Mouse (Mus musculus) layer of hippocampus, adult 2 months (tissue): ENCODE data around the gene Wdr35. TPM values are rescaled to one million over a fixed set of nuclear protein-coding genes. Genes with fewer than 3 reads are reported as not detected.

Experiments
- DNase-seq, 2 experiments: peaks; one replicate each; pipeline ENCODE4 v3.0.0; 2022; ENCODE audit warnings: low spot score in 2 of 2
- H3K27ac ChIP-seq: fragments of 200-600 bp; 2 replicates; pipeline ENCODE4 v1.8.1; 2022
- H3K4me3 ChIP-seq: fragments of 200-600 bp; 2 replicates; pipeline ENCODE4 v1.8.1; 2022; ENCODE audit warnings: mild to moderate bottlenecking
- CTCF ChIP-seq: fragments of 200-600 bp; conservative IDR thresholded peaks from 2 replicates; pipeline ENCODE4 v1.8.1; 2022; ENCODE audit warnings: antibody characterized with exemption, mild to moderate bottlenecking, moderate library complexity
- total RNA-seq, 2 experiments: library from RNA; stranded (reverse); gene quantifications; 2 replicates each; pipeline ENCODE4 v1.2.3; 2021

Gene Wdr35
- total RNA-seq, 2 experiments from 2014 or later = 36.7 to 49.3 TPM

- H3K27ac ChIP-seq = no peak overlapping the region
- TF ChIP-seq CTCF = no peak
- H3K4me3 ChIP-seq = no peak overlapping the region
- no peak for DNase-seq
Observed at GRCm38 (mm10) chr12:8953136-8953535, 20.6 kb upstream of the Wdr35 start.

- TF ChIP-seq CTCF = no peak
- no peak overlapping the region for H3K27ac ChIP-seq
- no peak for DNase-seq
- no peak overlapping the region for H3K4me3 ChIP-seq
Observed at GRCm38 (mm10) chr12:8954161-8954561, 19.5 kb upstream of the Wdr35 start.

- no peak overlapping the region for H3K4me3 ChIP-seq
- no peak overlapping the region for H3K27ac ChIP-seq
- no peak for TF ChIP-seq CTCF
- DNase-seq = no peak
Observed at GRCm38 (mm10) chr12:8961607-8962316, 11.9 kb upstream of the Wdr35 start.

- no peak for DNase-seq
- H3K27ac ChIP-seq = no peak overlapping the region
- no peak overlapping the region for H3K4me3 ChIP-seq
- TF ChIP-seq CTCF = no peak
Observed at GRCm38 (mm10) chr12:8969828-8970227, 3.9 kb upstream of the Wdr35 start.

GRCm38 (mm10) chr12:8975076-8975475, 1.4 kb downstream of the Wdr35 start:
- no peak for DNase-seq
- peak; percentile 46 for TF ChIP-seq CTCF
- H3K27ac ChIP-seq = no peak overlapping the region
- no peak overlapping the region; the same call in 1 of the 2 replicates for H3K4me3 ChIP-seq

- H3K4me3 ChIP-seq = no peak overlapping the region
- no peak for TF ChIP-seq CTCF
- DNase-seq = no peak
Observed at GRCm38 (mm10) chr12:8993231-8993630, 19.5 kb downstream of the Wdr35 start.

GRCm38 (mm10) chr12:8998318-8998717, 24.6 kb downstream of the Wdr35 start:
- Histone ChIP-seq H3K27ac (no peak overlapping the region), H3K4me3 (no peak overlapping the region)
- no peak for TF ChIP-seq CTCF
- no peak for DNase-seq

More at GRCm38 (mm10) chr12:8993231-8993630, 19.5 kb downstream of the Wdr35 start:
- H3K27ac ChIP-seq = no peak overlapping the region

- DNase-seq = peak; percentile 60 to 65
- TF ChIP-seq CTCF = peak; percentile 90
- Histone ChIP-seq H3K4me3 (no peak overlapping the region), H3K27ac (no peak overlapping the region)
Observed at GRCm38 (mm10) chr12:9002038-9002648, 28.5 kb downstream of the Wdr35 start.

- no peak for TF ChIP-seq CTCF
- Histone ChIP-seq H3K27ac (no peak overlapping the region), H3K4me3 (no peak overlapping the region)
- DNase-seq = no peak
Observed at GRCm38 (mm10) chr12:9007146-9007545, 33.5 kb downstream of the Wdr35 start.

- H3K4me3 ChIP-seq = no peak overlapping the region
- no peak overlapping the region for H3K27ac ChIP-seq
- no peak for DNase-seq
- no peak for TF ChIP-seq CTCF
Observed at GRCm38 (mm10) chr12:9007811-9008210, 34.1 kb downstream of the Wdr35 start.

GRCm38 (mm10) chr12:9010311-9010710, 36.6 kb downstream of the Wdr35 start:
- no peak overlapping the region for H3K27ac ChIP-seq
- TF ChIP-seq CTCF = no peak
- H3K4me3 ChIP-seq = no peak overlapping the region
- DNase-seq = no peak

GRCm38 (mm10) chr12:9016376-9016775, 42.7 kb downstream of the Wdr35 start:
- no peak for DNase-seq
- H3K4me3 ChIP-seq = no peak overlapping the region
- no peak for TF ChIP-seq CTCF
- H3K27ac ChIP-seq = no peak overlapping the region

GRCm38 (mm10) chr12:9020431-9020830, 46.7 kb downstream of the Wdr35 start:
- no peak overlapping the region for H3K4me3 ChIP-seq
- no peak for TF ChIP-seq CTCF
- no peak overlapping the region for H3K27ac ChIP-seq
- DNase-seq = no peak

GRCm38 (mm10) chr12:9020986-9021385, 47.3 kb downstream of the Wdr35 start:
- no peak for DNase-seq
- Histone ChIP-seq H3K27ac (no peak overlapping the region), H3K4me3 (no peak overlapping the region)
- TF ChIP-seq CTCF = no peak
